Mouse (Mus musculus): Measurements from ENCODE around the gene Aco1. TPM values are rescaled to one million over a fixed set of nuclear protein-coding genes. Genes with fewer than 3 reads are reported as not detected.

Aco1 gene
- polyA plus RNA-seq, 1 experiment: 58.2 TPM

GRCm38 (mm10) chr4:40134468-40135102 lies 8.3 kb upstream of the Aco1 start:
- TF ChIP-seq POLR2A (IDR thresholded peaks at IDR 0.05; ENCODE audit: low read depth, low read length) (no peak), CTCF (IDR thresholded peaks at IDR 0.05; ENCODE audit: extremely low read depth, insufficient read length, insufficient replicate concordance, low read depth, low read length) (peak; percentile 82; the same call in 1 of the 2 replicates)
- 11% methylated on average over 9 of the region's 9 CpGs for WGBS
- Histone ChIP-seq H3K4me3 (ENCODE audit: low read depth, low read length) (no peak overlapping the region), H3K27ac (ENCODE audit: insufficient read depth, low read depth, low read length) (no peak overlapping the region), H3K36me3 (ENCODE audit: control insufficient read depth, insufficient read depth, low read length) (no peaks in the 10 kb centered on the region), H3K4me1 (ENCODE audit: control insufficient read depth, insufficient read depth, insufficient read length, low read length) (no peaks in the 10 kb centered on the region), H3K27me3 (ENCODE audit: control insufficient read depth, insufficient read depth, low read length) (no peaks in the 10 kb centered on the region)

DNA sequence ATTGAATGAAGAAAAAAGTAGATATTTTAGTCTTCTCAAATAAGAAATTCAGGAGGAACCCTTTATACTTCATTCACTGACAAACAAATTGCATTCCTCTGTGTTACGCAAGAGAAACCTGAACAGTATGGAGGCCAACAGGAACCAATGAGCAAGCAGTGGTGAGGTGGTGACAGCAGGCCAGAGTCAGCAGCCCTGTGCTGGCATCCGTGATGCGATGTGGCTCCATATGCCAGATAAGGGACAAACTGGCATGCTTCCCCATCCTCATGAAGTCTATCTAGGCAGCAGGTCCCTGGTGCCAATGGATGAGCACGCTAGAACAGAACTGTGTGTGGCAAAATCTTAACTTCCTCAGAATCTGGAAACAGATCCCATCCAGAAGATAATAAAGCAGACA lies 6.4 kb upstream of the Aco1 start:
- 89% methylated on average over 4 of the region's 4 CpGs for WGBS
- Histone ChIP-seq H3K4me3 (ENCODE audit: low read depth, low read length) (no peak overlapping the region), H3K27me3 (ENCODE audit: control insufficient read depth, insufficient read depth, low read length) (no peaks in the 10 kb centered on the region), H3K27ac (ENCODE audit: insufficient read depth, low read depth, low read length) (no peak overlapping the region), H3K36me3 (ENCODE audit: control insufficient read depth, insufficient read depth, low read length) (no peaks in the 10 kb centered on the region), H3K4me1 (ENCODE audit: control insufficient read depth, insufficient read depth, insufficient read length, low read length) (peaks cover 7% of the 10 kb centered on the region; the same call in 1 of the 2 replicates)
- TF ChIP-seq POLR2A (IDR thresholded peaks at IDR 0.05; ENCODE audit: low read depth, low read length): no peak
- no peak for TF ChIP-seq CTCF (IDR thresholded peaks at IDR 0.05; ENCODE audit: extremely low read depth, insufficient read length, insufficient replicate concordance, low read depth, low read length)

- TF ChIP-seq CTCF (IDR thresholded peaks at IDR 0.05; ENCODE audit: extremely low read depth, insufficient read length, insufficient replicate concordance, low read depth, low read length) (no peak), POLR2A (IDR thresholded peaks at IDR 0.05; ENCODE audit: low read depth, low read length) (no peak)
- no peak overlapping the region for H3K4me3 ChIP-seq (ENCODE audit: low read depth, low read length)
- no peaks in the 10 kb centered on the region for H3K27me3 ChIP-seq (ENCODE audit: control insufficient read depth, insufficient read depth, low read length)
- peak overlapping the region; percentile 87 for H3K27ac ChIP-seq (ENCODE audit: insufficient read depth, low read depth, low read length)
- H3K4me1 ChIP-seq (ENCODE audit: control insufficient read depth, insufficient read depth, insufficient read length, low read length): peaks cover 17% of the 10 kb centered on the region; the same call in 1 of the 2 replicates
- 33% methylated on average over 3 of the region's 3 CpGs for WGBS
- H3K36me3 ChIP-seq (ENCODE audit: control insufficient read depth, insufficient read depth, low read length): no peaks in the 10 kb centered on the region
Observed at GRCm38 (mm10) chr4:40139663-40140255, 3.1 kb upstream of the Aco1 start.

- no peaks in the 10 kb centered on the region for H3K27me3 ChIP-seq (ENCODE audit: control insufficient read depth, insufficient read depth, low read length)
- 0 out of 2 replicates have a peak, but pooled peaks cover 2% of the 10 kb centered on the region for H3K36me3 ChIP-seq (ENCODE audit: control insufficient read depth, insufficient read depth, low read length)
- H3K4me1 ChIP-seq (ENCODE audit: control insufficient read depth, insufficient read depth, insufficient read length, low read length): peaks cover 17% of the 10 kb centered on the region; the same call in 1 of the 2 replicates
- H3K4me3 ChIP-seq (ENCODE audit: low read depth, low read length): peak overlapping the region; percentile 80
- peak overlapping the region; percentile 88 for H3K27ac ChIP-seq (ENCODE audit: insufficient read depth, low read depth, low read length)
- no peak for TF ChIP-seq POLR2A (IDR thresholded peaks at IDR 0.05; ENCODE audit: low read depth, low read length)
- no peak for TF ChIP-seq CTCF (IDR thresholded peaks at IDR 0.05; ENCODE audit: extremely low read depth, insufficient read length, insufficient replicate concordance, low read depth, low read length)
- WGBS: under 1% methylated on average over 27 of the region's 27 CpGs
Observed at GRCm38 (mm10) chr4:40143533-40143871, 621 bp downstream of the Aco1 start.

- Histone ChIP-seq H3K27ac (ENCODE audit: insufficient read depth, low read depth, low read length) (peak overlapping the region; percentile 4; the same call in 1 of the 2 replicates), H3K36me3 (ENCODE audit: control insufficient read depth, insufficient read depth, low read length) (0 out of 2 replicates have a peak, but pooled peaks cover 2% of the 10 kb centered on the region), H3K4me1 (ENCODE audit: control insufficient read depth, insufficient read depth, insufficient read length, low read length) (peaks cover 17% of the 10 kb centered on the region; the same call in 1 of the 2 replicates), H3K27me3 (ENCODE audit: control insufficient read depth, insufficient read depth, low read length) (no peaks in the 10 kb centered on the region), H3K4me3 (ENCODE audit: low read depth, low read length) (peak overlapping the region; percentile 43; the same call in 1 of the 2 replicates)
- TF ChIP-seq POLR2A (IDR thresholded peaks at IDR 0.05; ENCODE audit: low read depth, low read length): no peak
- TF ChIP-seq CTCF (IDR thresholded peaks at IDR 0.05; ENCODE audit: extremely low read depth, insufficient read length, insufficient replicate concordance, low read depth, low read length): no peak
- WGBS: 68% methylated on average over 1 of the region's 1 CpGs
Observed at GRCm38 (mm10) chr4:40144543-40144942, 1.7 kb downstream of the Aco1 start.

DNA sequence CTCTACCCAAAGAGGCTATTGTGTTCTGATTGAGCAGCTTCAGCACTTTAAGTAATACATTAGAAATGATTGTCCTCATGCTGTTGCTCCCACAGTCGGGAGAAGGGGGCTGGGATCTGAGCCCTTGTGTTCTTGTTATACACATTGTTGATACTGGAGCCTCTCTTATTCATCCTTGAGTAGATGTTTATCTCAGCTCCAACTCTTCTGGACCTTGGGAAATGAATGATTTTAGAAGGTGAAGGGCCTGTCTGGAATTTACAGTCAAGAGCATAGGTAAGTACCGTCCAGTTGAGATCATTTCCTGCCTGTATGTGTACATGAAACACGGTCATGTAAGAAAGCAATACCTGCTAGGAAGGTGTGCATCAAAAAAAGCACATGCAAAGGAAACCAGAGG lies 2.1 kb downstream of the Aco1 start:
- no peak for TF ChIP-seq POLR2A (IDR thresholded peaks at IDR 0.05; ENCODE audit: low read depth, low read length)
- Histone ChIP-seq H3K4me1 (ENCODE audit: control insufficient read depth, insufficient read depth, insufficient read length, low read length) (peaks cover 17% of the 10 kb centered on the region; the same call in 1 of the 2 replicates), H3K4me3 (ENCODE audit: low read depth, low read length) (no peak overlapping the region), H3K27ac (ENCODE audit: insufficient read depth, low read depth, low read length) (no peak overlapping the region), H3K36me3 (ENCODE audit: control insufficient read depth, insufficient read depth, low read length) (0 out of 2 replicates have a peak, but pooled peaks cover 2% of the 10 kb centered on the region), H3K27me3 (ENCODE audit: control insufficient read depth, insufficient read depth, low read length) (no peaks in the 10 kb centered on the region)
- 71% methylated on average over 3 of the region's 3 CpGs for WGBS

GRCm38 (mm10) chr4:40148281-40148680 lies 5.4 kb downstream of the Aco1 start:
- H3K36me3 ChIP-seq (ENCODE audit: control insufficient read depth, insufficient read depth, low read length): 0 out of 2 replicates have a peak, but pooled peaks cover 2% of the 10 kb centered on the region
- no peak overlapping the region for H3K4me3 ChIP-seq (ENCODE audit: low read depth, low read length)
- H3K27me3 ChIP-seq (ENCODE audit: control insufficient read depth, insufficient read depth, low read length): no peaks in the 10 kb centered on the region
- TF ChIP-seq POLR2A (IDR thresholded peaks at IDR 0.05; ENCODE audit: low read depth, low read length): no peak
- TF ChIP-seq CTCF (IDR thresholded peaks at IDR 0.05; ENCODE audit: extremely low read depth, insufficient read length, insufficient replicate concordance, low read depth, low read length): no peak
- H3K27ac ChIP-seq (ENCODE audit: insufficient read depth, low read depth, low read length): no peak overlapping the region
- 86% methylated on average over 5 of the region's 5 CpGs for WGBS
- H3K4me1 ChIP-seq (ENCODE audit: control insufficient read depth, insufficient read depth, insufficient read length, low read length): peaks cover 5% of the 10 kb centered on the region; the same call in 1 of the 2 replicates

All from small intestine, adult 2 months (tissue).